Mouse (Mus musculus) kidney, adult 2 months (tissue): Measurements from ENCODE around the gene Gpatch11. TPM values are rescaled to one million over a fixed set of nuclear protein-coding genes. Genes with fewer than 3 reads are reported as not detected.
"Not testable (repeated sequence)": the region's sequence is repeated elsewhere in the genome, so short reads cannot be mapped to it uniquely, and the experiment has no call there.

ENCODE experiments used
- DNase-seq: peaks from one replicate; pipeline ENCODE4 v3.0.0; 2021
- H3K27ac ChIP-seq: fragments of 200-500 bp; 2 replicates; pipeline ENCODE4 v1.5.1; 2012; ENCODE audit warnings: low read depth, low read length, control low read depth, inconsistent platforms; ENCODE audit not compliant: insufficient read depth
- H3K27me3 ChIP-seq: fragments of 200-500 bp; replicated peaks from 2 replicates; pipeline ENCODE4 v1.6.1; 2012; ENCODE audit warnings: mild to moderate bottlenecking, moderate library complexity, low read length, inconsistent platforms; ENCODE audit not compliant: control insufficient read depth, insufficient read depth
- H3K36me3 ChIP-seq: fragments of 200-500 bp; 2 replicates; pipeline ENCODE4 v1.6.1; 2012; ENCODE audit warnings: mild to moderate bottlenecking, moderate library complexity, low read length, inconsistent platforms; ENCODE audit not compliant: control insufficient read depth, insufficient read depth
- H3K4me1 ChIP-seq: fragments of 200-500 bp; 2 replicates; pipeline ENCODE4 v1.6.1; 2011; ENCODE audit warnings: low read length; ENCODE audit not compliant: control insufficient read depth, insufficient read depth
- H3K4me3 ChIP-seq: fragments of 200-500 bp; 2 replicates; pipeline ENCODE4 v1.5.1; 2011; ENCODE audit warnings: mild to moderate bottlenecking, low read depth, low read length, control low read depth; ENCODE audit not compliant: insufficient read depth
- CTCF ChIP-seq: fragments of 200-500 bp; conservative IDR thresholded peaks from 2 replicates; pipeline ENCODE4 v1.5.1; 2011; ENCODE audit warnings: low read depth, mild to moderate bottlenecking, control low read depth, low read length, moderate library complexity, mixed read lengths; ENCODE audit not compliant: insufficient read depth, insufficient read length
- POLR2A ChIP-seq: fragments of 200-500 bp; IDR thresholded peaks from one replicate; pipeline ENCODE4 v1.6.1; 2011; ENCODE audit warnings: low read depth, low read length, control low read depth
- WGBS: fragments of 180-500 bp; shearing (Covaris S2); methylation state at CpG from one replicate; pipeline ENCODE4 v1.1.7; 2018; 5-methylcytosine and 5-hydroxymethylcytosine counted together
- polyA plus RNA-seq: library from polyadenylated mRNA; depleted of rRNA; stranded (reverse); fragments of >200 nt; gene quantifications from 2 replicates; pipeline ENCODE4 v1.2.3, GENCODE M21; 2012; rRNA removed

Gene Gpatch11
- 8.5 TPM in 2 replicates for polyA plus RNA-seq

GRCm38 (mm10) chr17:78834856-78835835 is at the start of gene Gpatch11, which contains the start of gene Heatr5b:
Gene Gpatch11 (plus strand): TSS chr17:78835567.
Gene Heatr5b (minus strand): TSS chr17:78835364.
- H3K27me3 ChIP-seq: no peaks in the 10 kb centered on the region
- H3K4me3 ChIP-seq: peak within 1 kb of the TSS; percentile 79
- H3K36me3 ChIP-seq: no peaks in the 10 kb centered on the region; the same call in 1 of the 2 replicates
- peak; percentile 99 for DNase-seq
- H3K4me1 ChIP-seq: no peaks in the 10 kb centered on the region; the same call in 1 of the 2 replicates
- TF ChIP-seq POLR2A: peak; percentile 64
- TF ChIP-seq CTCF: no peak
- peak within 1 kb of the TSS; percentile 57 for H3K27ac ChIP-seq
- under 1% methylated on average over 81 of the region's 81 CpGs for WGBS

GRCm38 (mm10) chr17:78788273-78788672 is 47.1 kb upstream of the Gpatch11 start:
- not testable (repeated sequence) for H3K27me3 ChIP-seq, H3K36me3 ChIP-seq, DNase-seq, H3K4me3 ChIP-seq, H3K27ac ChIP-seq, H3K4me1 ChIP-seq
- WGBS: 80% methylated on average over 3 of the region's 3 CpGs

- Histone ChIP-seq H3K4me3 (no peak overlapping the region), H3K4me1 (peaks cover 6% of the 10 kb centered on the region), H3K27me3 (no peaks in the 10 kb centered on the region), H3K36me3 (peaks cover 4% of the 10 kb centered on the region; the same call in 1 of the 2 replicates), H3K27ac (no peak overlapping the region; the same call in 1 of the 2 replicates)
- TF ChIP-seq CTCF (no peak), POLR2A (no peak)
- peak; percentile 5 for DNase-seq
- 73% methylated on average over 7 of the region's 7 CpGs for WGBS
These were observed 44.2 kb upstream of the Gpatch11 start for GRCm38 (mm10) chr17:78791068-78791689.

- H3K4me1 ChIP-seq: peaks cover 6% of the 10 kb centered on the region
- DNase-seq: no peak
- peaks cover 4% of the 10 kb centered on the region; the same call in 1 of the 2 replicates for H3K36me3 ChIP-seq
- no peak overlapping the region for H3K4me3 ChIP-seq
- whole genome bisulfite sequencing: 68% methylated on average over 3 of the region's 3 CpGs
- TF ChIP-seq CTCF (no peak), POLR2A (no peak)
- peak overlapping the region; percentile 84 for H3K27ac ChIP-seq
- no peaks in the 10 kb centered on the region for H3K27me3 ChIP-seq
These were observed 43.7 kb upstream of the Gpatch11 start for GRCm38 (mm10) chr17:78791690-78792070.

GRCm38 (mm10) chr17:78792122-78792521 is 43.2 kb upstream of the Gpatch11 start:
- Histone ChIP-seq H3K36me3 (peaks cover 4% of the 10 kb centered on the region; the same call in 1 of the 2 replicates), H3K27ac (0 out of 2 replicates have a peak overlapping the region, but pooled peaks have one; percentile 77), H3K4me3 (no peak overlapping the region), H3K4me1 (peaks cover 6% of the 10 kb centered on the region), H3K27me3 (no peaks in the 10 kb centered on the region)
- WGBS: 61% methylated on average over 3 of the region's 3 CpGs
- no peak for TF ChIP-seq CTCF
- no peak for TF ChIP-seq POLR2A
- DNase-seq: peak; percentile 51

GRCm38 (mm10) chr17:78794390-78794789 is 41.0 kb upstream of the Gpatch11 start:
- no peaks in the 10 kb centered on the region for H3K27me3 ChIP-seq
- H3K36me3 ChIP-seq: peaks cover 4% of the 10 kb centered on the region; the same call in 1 of the 2 replicates
- H3K4me3 ChIP-seq: no peak overlapping the region
- WGBS: 83% methylated on average over 5 of the region's 5 CpGs
- no peak for DNase-seq
- H3K27ac ChIP-seq: no peak overlapping the region
- no peak for TF ChIP-seq CTCF
- TF ChIP-seq POLR2A: no peak
- H3K4me1 ChIP-seq: peaks cover 6% of the 10 kb centered on the region

- DNase-seq: no peak
- no peak overlapping the region for H3K4me3 ChIP-seq
These were observed 38.1 kb upstream of the Gpatch11 start for GRCm38 (mm10) chr17:78797222-78797621.

More at GRCm38 (mm10) chr17:78797222-78797621, 38.1 kb upstream of the Gpatch11 start:
- H3K27ac ChIP-seq: no peak overlapping the region
- no peaks in the 10 kb centered on the region for H3K27me3 ChIP-seq
- no peak for TF ChIP-seq CTCF
- TF ChIP-seq POLR2A: no peak
- H3K36me3 ChIP-seq: peaks cover 4% of the 10 kb centered on the region; the same call in 1 of the 2 replicates
- peaks cover 2% of the 10 kb centered on the region; the same call in 1 of the 2 replicates for H3K4me1 ChIP-seq
- 96% methylated on average over 1 of the region's 1 CpGs for WGBS
